Mouse (Mus musculus) small intestine, adult 2 months (tissue): ENCODE measurements around the gene Ackr2. TPM values are rescaled to one million over a fixed set of nuclear protein-coding genes. Genes with fewer than 3 reads are reported as not detected.

ENCODE experiments used
- H3K27ac ChIP-seq: fragments of 200-500 bp; 2 replicates; pipeline ENCODE4 v1.5.1; 2012; ENCODE audit warnings: low read depth, low read length, control low read depth, inconsistent platforms; ENCODE audit not compliant: insufficient read depth
- H3K27me3 ChIP-seq: fragments of 200-500 bp; 2 replicates; pipeline ENCODE4 v1.6.1; 2012; ENCODE audit warnings: mild to moderate bottlenecking, moderate library complexity, low read length, inconsistent platforms; ENCODE audit not compliant: control insufficient read depth, insufficient read depth
- H3K36me3 ChIP-seq: fragments of 200-500 bp; 2 replicates; pipeline ENCODE4 v1.6.1; 2012; ENCODE audit warnings: mild to moderate bottlenecking, low read length, control low read depth, inconsistent platforms; ENCODE audit not compliant: control insufficient read depth, insufficient read depth
- H3K4me1 ChIP-seq: fragments of 200-500 bp; 2 replicates; pipeline ENCODE4 v1.6.1; 2012; ENCODE audit warnings: low read length, inconsistent platforms, mixed read lengths; ENCODE audit not compliant: control insufficient read depth, insufficient read depth, insufficient read length
- H3K4me3 ChIP-seq: fragments of 200-500 bp; 2 replicates; pipeline ENCODE4 v1.5.1; 2012; ENCODE audit warnings: low read depth, mild to moderate bottlenecking, control low read depth, inconsistent platforms, low read length, moderate library complexity
- CTCF ChIP-seq: fragments of 200-500 bp; IDR thresholded peaks from 2 replicates; pipeline ENCODE4 v1.5.1; 2012; ENCODE audit warnings: low read depth, mild to moderate bottlenecking, control low read depth, inconsistent platforms, low read length, moderate library complexity, mixed read lengths; ENCODE audit not compliant: insufficient replicate concordance, insufficient read length; ENCODE audit errors: extremely low read depth
- POLR2A ChIP-seq: fragments of 200-500 bp; IDR thresholded peaks from 2 replicates; pipeline ENCODE4 v1.6.1; 2012; ENCODE audit warnings: low read depth, mild to moderate bottlenecking, control low read depth, inconsistent platforms, low read length, moderate library complexity
- WGBS: fragments of 180-500 bp; shearing (Covaris S2); methylation state at CpG from one replicate; pipeline ENCODE4 v1.1.7; 2018; 5-methylcytosine and 5-hydroxymethylcytosine counted together
- polyA plus RNA-seq: library from polyadenylated mRNA; depleted of rRNA; stranded (reverse); fragments of >200 nt; gene quantifications from 2 replicates; pipeline ENCODE4 v1.2.3, GENCODE M21; 2012

Gene Ackr2
- polyA plus RNA-seq, 1 experiment: 1.4 TPM

DNA sequence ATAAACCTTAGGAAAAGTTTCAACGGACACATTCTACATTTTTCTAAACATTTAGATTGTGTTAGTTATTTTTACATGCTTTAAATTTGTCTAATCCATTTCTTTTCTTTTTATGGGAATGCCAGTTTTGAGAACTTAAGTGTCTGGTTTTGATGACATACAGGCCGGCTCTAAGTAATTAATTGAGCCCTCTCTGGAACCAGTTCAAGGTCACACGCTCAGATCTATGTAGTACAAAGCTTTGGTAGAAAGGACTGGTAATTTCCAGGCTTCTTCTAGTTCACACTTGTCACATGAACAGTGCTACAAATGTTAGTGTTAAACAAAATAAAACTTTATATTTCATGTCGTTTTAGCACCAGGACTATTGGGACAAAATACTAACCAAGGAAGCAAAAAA, 33.3 kb upstream of the Ackr2 start:
- no peak overlapping the region for H3K4me3 ChIP-seq
- H3K27ac ChIP-seq: no peak overlapping the region
- 57% methylated on average over 4 of the region's 4 CpGs for WGBS
- H3K4me1 ChIP-seq: peaks cover 9% of the 10 kb centered on the region; the same call in 1 of the 2 replicates
- H3K27me3 ChIP-seq: no peaks in the 10 kb centered on the region; the same call in 1 of the 2 replicates
- H3K36me3 ChIP-seq: no peaks in the 10 kb centered on the region
- no peak for TF ChIP-seq POLR2A
- no peak for TF ChIP-seq CTCF

- no peak overlapping the region for H3K4me3 ChIP-seq
- H3K36me3 ChIP-seq: no peaks in the 10 kb centered on the region
- WGBS: 50% methylated on average over 3 of the region's 3 CpGs
- peaks cover 9% of the 10 kb centered on the region; the same call in 1 of the 2 replicates for H3K4me1 ChIP-seq
- no peak for TF ChIP-seq CTCF
- TF ChIP-seq POLR2A: no peak
- peak overlapping the region; percentile 48 for H3K27ac ChIP-seq
- no peaks in the 10 kb centered on the region; the same call in 1 of the 2 replicates for H3K27me3 ChIP-seq
Measured at GRCm38 (mm10) chr9:121865425-121866008, 32.6 kb upstream of the Ackr2 start.

- H3K27me3 ChIP-seq: no peaks in the 10 kb centered on the region; the same call in 1 of the 2 replicates
- no peak overlapping the region for H3K4me3 ChIP-seq
- 72% methylated on average over 6 of the region's 6 CpGs for WGBS
- TF ChIP-seq POLR2A (no peak), CTCF (no peak)
- H3K4me1 ChIP-seq: peaks cover 19% of the 10 kb centered on the region; the same call in 1 of the 2 replicates
- H3K27ac ChIP-seq: 0 out of 2 replicates have a peak overlapping the region, but pooled peaks have one; percentile 7
- H3K36me3 ChIP-seq: no peaks in the 10 kb centered on the region
Measured at GRCm38 (mm10) chr9:121867632-121868031, 30.5 kb upstream of the Ackr2 start.

- WGBS: 77% methylated on average over 6 of the region's 6 CpGs
- no peak overlapping the region for H3K27ac ChIP-seq
- no peaks in the 10 kb centered on the region; the same call in 1 of the 2 replicates for H3K27me3 ChIP-seq
- TF ChIP-seq POLR2A (no peak), CTCF (no peak)
- no peaks in the 10 kb centered on the region for H3K36me3 ChIP-seq
- H3K4me1 ChIP-seq: peaks cover 21% of the 10 kb centered on the region; the same call in 1 of the 2 replicates
- no peak overlapping the region for H3K4me3 ChIP-seq
Measured at GRCm38 (mm10) chr9:121868236-121868635, 29.9 kb upstream of the Ackr2 start.

- H3K4me3 ChIP-seq: no peak overlapping the region
- H3K27me3 ChIP-seq: no peaks in the 10 kb centered on the region; the same call in 1 of the 2 replicates
- TF ChIP-seq POLR2A (no peak), CTCF (no peak)
- H3K27ac ChIP-seq: no peak overlapping the region
- peaks cover 22% of the 10 kb centered on the region; the same call in 1 of the 2 replicates for H3K4me1 ChIP-seq
- WGBS: 85% methylated on average over 5 of the region's 5 CpGs
- H3K36me3 ChIP-seq: no peaks in the 10 kb centered on the region
Measured at GRCm38 (mm10) chr9:121869432-121869831, 28.7 kb upstream of the Ackr2 start.

DNA sequence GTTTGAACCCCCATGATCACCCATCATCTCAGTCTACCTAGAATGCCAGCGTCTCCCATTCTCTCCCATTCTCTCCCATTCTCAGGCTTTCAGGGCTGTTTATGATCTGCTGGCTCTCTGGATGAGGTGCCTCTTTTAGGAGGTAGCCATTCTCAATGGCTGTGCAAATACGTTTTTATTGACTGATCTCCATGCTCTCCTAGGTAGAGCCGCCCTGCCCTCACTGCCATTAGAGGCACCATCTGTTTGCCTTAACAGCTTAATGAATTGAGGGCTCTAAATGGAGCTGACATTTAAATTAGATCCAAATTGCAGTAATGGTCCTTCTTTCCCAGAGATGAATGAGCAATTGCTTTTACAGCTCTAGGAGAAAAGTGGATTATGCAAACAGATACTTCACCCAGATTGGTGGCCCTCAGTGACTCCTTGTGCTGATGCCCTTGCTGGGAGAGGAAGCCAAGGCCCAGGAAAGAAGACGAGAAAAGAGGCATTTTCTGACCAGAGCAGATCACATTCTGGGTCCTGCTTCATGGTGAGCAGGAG, 28.1 kb upstream of the Ackr2 start:
- TF ChIP-seq CTCF (no peak), POLR2A (no peak)

DNA sequence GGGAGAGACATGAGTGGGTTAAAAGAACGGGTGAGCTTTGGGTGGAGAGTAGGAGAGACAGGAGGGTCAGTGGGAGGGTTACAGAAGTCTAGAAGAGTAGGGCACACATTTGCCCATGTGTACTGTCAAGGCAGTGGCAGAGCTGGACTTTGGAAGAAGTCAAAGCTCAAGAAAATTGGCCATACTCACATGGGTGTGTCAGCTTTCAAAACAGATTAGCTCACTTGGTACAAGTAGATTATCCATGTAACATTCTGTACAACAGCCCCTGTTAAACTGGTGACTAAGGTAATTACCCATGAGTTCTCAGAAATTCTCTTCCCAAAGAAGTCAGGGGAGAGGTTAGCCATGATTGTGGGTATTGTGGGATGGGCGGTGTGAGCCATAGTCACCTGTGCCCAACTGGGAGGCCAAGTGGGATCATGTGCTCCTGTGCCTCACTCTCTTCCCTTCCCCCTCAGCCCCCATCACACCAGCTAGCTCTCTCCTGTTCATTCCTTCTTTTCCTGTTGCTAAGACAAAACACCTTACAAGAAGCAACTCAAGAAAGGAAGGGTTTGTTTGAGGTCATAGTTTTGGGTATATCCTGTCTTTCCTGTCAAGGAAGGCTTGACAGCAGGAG, 26.0 kb upstream of the Ackr2 start:
- Histone ChIP-seq H3K27me3 (no peaks in the 10 kb centered on the region; the same call in 1 of the 2 replicates), H3K27ac (peak overlapping the region; percentile 96), H3K4me1 (peaks cover 16% of the 10 kb centered on the region; the same call in 1 of the 2 replicates), H3K36me3 (no peaks in the 10 kb centered on the region), H3K4me3 (no peak overlapping the region)
- TF ChIP-seq POLR2A: no peak
- TF ChIP-seq CTCF: no peak
- WGBS: 52% methylated on average over 2 of the region's 2 CpGs

More for the DNA sequence above, 28.1 kb upstream of the Ackr2 start:
- Histone ChIP-seq H3K27ac (no peak overlapping the region), H3K27me3 (no peaks in the 10 kb centered on the region; the same call in 1 of the 2 replicates), H3K4me3 (no peak overlapping the region), H3K36me3 (no peaks in the 10 kb centered on the region), H3K4me1 (peaks cover 22% of the 10 kb centered on the region; the same call in 1 of the 2 replicates)
- 57% methylated on average over 4 of the region's 4 CpGs for WGBS
